Mouse (Mus musculus) hindlimb bud, embryonic 11.5 days (tissue): Measurements from ENCODE around the gene Met.

Source experiments
- DNase-seq: peaks from one replicate; pipeline ENCODE4 v3.0.0-alpha.2; 2012; ENCODE audit warnings: low read depth, low spot score; ENCODE audit errors: extremely low spot score

Gene Met

DNA sequence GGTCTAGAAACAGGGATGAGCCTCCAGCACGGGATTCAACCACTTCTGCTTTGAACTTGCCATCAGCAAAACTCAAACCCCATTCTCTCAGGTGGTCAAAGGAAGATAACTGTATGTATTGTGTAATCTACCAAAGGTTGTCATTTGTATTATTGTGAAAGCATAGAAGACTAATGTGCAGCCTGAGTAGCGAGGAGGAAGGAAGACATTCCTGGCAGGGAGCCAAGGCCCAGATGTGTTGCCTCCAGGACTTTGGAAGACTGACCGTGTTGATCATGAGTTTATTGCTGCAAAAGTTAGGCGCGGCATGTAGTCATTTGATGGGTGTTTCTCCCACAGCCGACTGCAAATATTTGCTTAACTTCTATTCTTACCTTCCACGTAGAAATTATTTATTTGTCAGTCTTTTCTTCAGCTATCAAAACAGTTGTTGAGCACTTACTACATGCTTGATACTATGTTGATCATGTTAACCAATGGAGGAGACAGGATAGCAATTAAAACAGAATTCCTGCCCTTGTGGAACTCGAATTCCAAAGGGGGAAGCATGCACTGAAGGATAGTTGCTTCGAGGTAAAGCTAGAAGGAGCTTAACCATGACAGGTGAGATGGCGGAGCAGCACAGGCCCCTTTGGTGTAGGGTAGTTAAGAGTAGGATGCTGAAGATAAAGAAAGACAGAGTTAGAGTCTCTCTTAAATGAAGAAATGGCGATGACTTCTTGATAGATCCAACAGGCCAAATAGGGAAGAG, 132.3 kb downstream of the Met start:
- no peak for DNase-seq

DNA sequence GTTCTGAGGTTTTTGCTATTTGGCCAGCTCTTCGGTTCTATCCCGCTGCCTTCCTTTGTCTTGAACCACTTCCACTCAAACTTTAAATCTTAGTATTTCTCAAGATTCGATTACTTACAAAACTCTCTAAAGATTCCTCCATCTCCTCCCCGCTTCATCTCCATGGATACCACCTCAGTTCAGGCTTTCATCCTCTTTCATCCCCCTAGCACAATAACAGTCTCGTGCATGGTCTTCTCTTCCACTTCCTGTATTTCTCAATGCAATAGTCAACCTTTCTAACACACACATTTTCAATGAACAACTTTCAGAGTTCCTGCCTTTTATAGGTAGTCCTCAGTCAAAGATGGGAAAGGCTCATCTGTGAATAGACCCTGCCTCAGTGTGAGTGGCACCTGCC, 135.8 kb downstream of the Met start:
- DNase-seq, result no peak

DNA sequence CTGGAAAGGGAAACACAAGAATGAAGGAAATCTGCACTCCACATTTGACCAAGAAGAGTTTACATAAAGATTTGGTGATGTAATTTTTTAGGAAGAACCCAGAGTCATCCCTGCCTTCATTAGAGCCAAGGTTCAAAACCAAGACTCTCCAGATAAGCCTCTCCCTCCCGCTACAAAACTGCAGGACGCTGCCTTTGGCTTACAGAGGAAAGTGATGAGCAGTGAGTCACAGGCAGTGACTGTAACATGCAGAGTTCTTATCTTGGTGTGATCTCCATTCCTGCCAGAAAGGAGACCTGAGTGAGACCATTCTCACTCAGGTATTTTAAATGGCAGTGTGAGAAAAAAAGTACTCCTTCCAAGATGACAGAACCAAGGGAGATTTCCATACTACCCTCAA, 137.9 kb downstream of the Met start:
- no peak for DNase-seq

DNA sequence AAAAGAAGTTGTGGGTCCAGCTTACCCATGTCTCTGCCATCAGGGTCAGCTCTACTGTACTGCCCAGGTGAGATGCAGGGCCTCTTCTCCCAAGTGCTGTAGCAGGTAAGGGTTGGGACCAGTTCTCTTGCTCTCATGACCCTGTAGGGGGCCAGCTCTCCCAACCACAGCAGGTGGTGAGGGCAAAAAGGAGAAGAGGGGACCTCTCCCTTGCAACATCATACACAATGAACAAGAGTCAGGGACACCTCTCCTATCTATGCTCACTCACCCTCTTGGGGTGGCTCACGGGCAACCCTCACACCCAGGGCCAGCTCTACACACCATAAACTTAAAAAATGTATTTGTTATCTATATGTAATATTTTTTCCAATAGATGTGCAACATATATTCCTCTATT, 143.3 kb downstream of the Met start:
- no peak for DNase-seq

DNA sequence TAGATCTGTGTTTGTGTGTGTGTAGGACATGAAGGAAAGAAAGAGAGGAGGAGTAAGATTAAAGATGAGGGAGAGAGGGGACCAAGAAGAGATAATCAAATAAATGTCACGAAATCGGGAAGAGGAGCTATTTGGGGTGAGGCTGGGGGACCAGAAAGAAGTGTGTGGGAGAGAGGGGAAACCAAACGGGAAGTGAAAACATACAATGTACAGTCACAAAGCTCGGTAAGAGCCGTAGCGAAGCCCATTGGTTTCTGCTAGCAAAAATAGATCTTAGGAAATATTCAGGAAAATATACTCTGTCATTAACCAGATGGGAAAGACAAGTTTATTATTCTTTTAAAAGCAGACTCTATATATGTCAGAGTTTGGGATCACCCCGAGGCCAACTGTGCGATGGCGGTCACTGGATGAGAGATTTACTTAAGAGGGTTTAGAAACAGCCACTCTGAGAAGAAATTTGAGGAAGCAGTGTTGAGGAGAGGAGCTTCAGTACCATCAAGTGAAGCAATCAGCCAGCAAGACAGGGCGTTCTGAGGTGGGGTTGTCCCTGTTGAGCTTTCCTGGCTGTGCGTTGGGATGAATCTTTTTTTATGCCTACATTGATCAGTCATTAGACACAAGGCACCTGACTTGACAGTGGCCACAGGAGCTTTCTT, 147.9 kb downstream of the Met start:
- DNase-seq, result no peak

DNA sequence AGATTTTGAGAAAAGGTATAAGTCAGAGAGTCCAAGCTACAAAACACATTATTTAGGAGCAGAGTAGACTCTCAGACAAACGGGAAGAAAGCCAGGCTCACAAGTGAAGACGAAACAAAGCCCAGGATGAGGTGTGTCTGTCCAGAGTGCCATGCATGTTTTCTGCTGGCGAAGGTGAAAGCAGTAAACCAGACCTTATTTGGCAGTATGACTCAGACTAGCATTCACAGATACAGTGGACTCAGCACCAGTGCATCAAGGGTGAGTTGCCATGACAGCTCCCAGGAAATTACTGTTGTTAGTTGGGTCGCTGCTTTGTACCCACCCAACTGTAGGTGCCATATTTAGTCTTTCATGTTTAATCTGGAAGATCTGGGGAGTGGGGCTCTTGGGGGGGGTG, 149.1 kb downstream of the Met start:
- no peak for DNase-seq

DNA sequence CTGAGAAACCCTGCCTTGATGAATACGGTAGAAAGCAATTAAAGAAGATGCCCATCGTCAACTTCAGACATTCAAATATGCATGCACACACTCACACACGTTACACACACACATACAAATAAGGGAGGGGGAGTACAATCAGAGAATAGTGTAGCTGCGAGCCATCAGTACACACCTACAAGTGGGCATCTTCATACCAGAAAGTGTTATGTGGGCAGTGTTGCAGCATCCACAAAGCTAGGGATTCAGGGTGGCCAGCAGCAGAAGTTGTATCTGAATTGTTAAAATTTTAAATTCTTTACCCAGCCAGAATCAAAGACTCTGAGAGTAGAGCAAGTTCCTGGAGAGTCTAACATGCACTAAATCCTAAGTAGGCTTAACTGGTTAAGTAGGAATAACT, 157.2 kb downstream of the Met start:
- DNase-seq, result no peak

DNA sequence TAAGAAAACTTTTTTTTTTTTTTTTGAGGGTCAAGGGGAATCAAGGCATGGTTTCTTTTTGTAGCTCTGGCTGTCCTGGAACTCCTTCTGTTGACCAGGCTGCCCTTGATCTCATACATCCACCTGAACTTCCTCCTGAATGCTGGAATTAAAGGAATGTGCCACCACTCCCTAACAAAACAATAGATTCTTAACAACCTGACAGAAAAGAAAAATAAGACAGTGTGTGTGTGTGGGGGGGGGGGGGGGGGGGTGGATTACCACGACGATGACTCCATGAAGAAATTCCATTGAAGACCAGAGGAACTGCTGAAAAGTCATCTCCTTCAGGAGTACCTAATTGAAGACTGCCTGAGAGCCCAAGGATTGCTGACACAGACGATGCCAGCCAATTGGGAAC, 157.8 kb downstream of the Met start:
- no peak for DNase-seq
